Mouse (Mus musculus): ENCODE measurements around the gene Snx1.

DNA sequence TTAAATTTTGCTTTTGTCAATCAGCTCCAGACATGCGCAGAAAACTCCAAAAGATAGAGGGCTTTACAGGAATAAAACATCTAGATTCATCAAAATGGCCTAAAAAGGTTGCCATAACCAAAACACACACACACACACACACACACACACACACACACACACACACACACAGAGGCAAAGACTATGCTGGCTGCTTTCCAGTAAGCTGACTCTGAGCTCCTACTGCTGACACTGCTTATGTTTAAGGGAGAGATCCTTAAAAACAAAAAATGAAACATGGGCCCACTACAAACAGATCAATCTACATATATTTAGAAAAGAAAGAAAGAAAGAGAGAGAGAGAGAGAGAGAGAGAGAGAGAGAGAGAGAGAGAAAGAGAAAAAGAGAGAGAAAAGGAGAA is 73.7 kb downstream of the Snx1 start:
- TF ChIP-seq CTCF (IDR thresholded peaks at IDR 0.05; ENCODE audit: borderline replicate concordance, insufficient read depth, low read length), result no peak
- no peak for TF ChIP-seq POLR2A (IDR thresholded peaks at IDR 0.05; ENCODE audit: low read depth, low read length)
